Mouse (Mus musculus) MEL (cell line): Measurements from ENCODE around the gene Lrrc3c. TPM values are rescaled to one million over a fixed set of nuclear protein-coding genes. Genes with fewer than 3 reads are reported as not detected.
A peak's percentile ranks its signal among the peaks of the same experiment; 100 is the strongest.

Source experiments
- DNase-seq: peaks from one replicate; pipeline ENCODE4 v3.0.0; 2011; ENCODE audit warnings: low read depth, low spot score
- H3K27ac ChIP-seq: 2 replicates; pipeline ENCODE4 v1.5.1; 2012; ENCODE audit warnings: low read depth, mild to moderate bottlenecking, control low read depth, low read length, moderate library complexity; ENCODE audit not compliant: control insufficient read depth
- H3K27me3 ChIP-seq, 2 experiments: fragments of 150-350 bp in 1 of 2; sonication (generic) in 1 of 2; 2 replicates each; pipeline ENCODE4 v1.6.1; 2012; ENCODE audit warnings: low read length in 2 of 2, mild to moderate bottlenecking in 2 of 2, improper control_type of control experiment in 1 of 2, moderate library complexity in 1 of 2; ENCODE audit not compliant: insufficient read depth in 2 of 2, control insufficient read depth in 1 of 2
- H3K36me3 ChIP-seq, 2 experiments: 2 replicates each; pipeline ENCODE4 v1.6.1; 2012 to 2014; ENCODE audit warnings: low read length in 2 of 2, improper control_type of control experiment in 1 of 2, inconsistent platforms in 1 of 2, mild to moderate bottlenecking in 1 of 2; ENCODE audit not compliant: insufficient read depth in 2 of 2, control insufficient read depth in 1 of 2
- H3K4me1 ChIP-seq, 2 experiments: fragments of 150-350 bp in 1 of 2; sonication (generic) in 1 of 2; 2 replicates each; pipeline ENCODE4 v1.6.1; 2012; ENCODE audit warnings: low read length in 2 of 2, improper control_type of control experiment in 1 of 2, mild to moderate bottlenecking in 1 of 2; ENCODE audit not compliant: insufficient read depth in 2 of 2, control insufficient read depth in 1 of 2
- H3K4me3 ChIP-seq, 2 experiments: fragments of 150-350 bp in 1 of 2; sonication (generic) in 1 of 2; 2 replicates each; pipeline ENCODE4 v1.5.1; 2012; ENCODE audit warnings: low read depth in 2 of 2, low read length in 2 of 2, mild to moderate bottlenecking in 2 of 2, moderate library complexity in 2 of 2, control low read depth in 1 of 2, improper control_type of control experiment in 1 of 2; ENCODE audit not compliant: control insufficient read depth in 1 of 2, insufficient read depth in 1 of 2
- H3K79me2 ChIP-seq: 2 replicates; pipeline ENCODE4 v1.6.1; 2012; ENCODE audit warnings: mild to moderate bottlenecking, low read length, moderate library complexity; ENCODE audit not compliant: control insufficient read depth, poor library complexity, insufficient read depth
- H3K9ac ChIP-seq: 2 replicates; pipeline ENCODE4 v1.6.1; 2012; ENCODE audit warnings: low read depth, mild to moderate bottlenecking, control low read depth, low read length, moderate library complexity; ENCODE audit not compliant: control insufficient read depth, poor library complexity, severe bottlenecking
- H3K9me3 ChIP-seq: fragments of 150-350 bp; sonication (generic); replicated peaks from 2 replicates; pipeline ENCODE4 v1.6.1; 2012; ENCODE audit warnings: mild to moderate bottlenecking, low read length, improper control_type of control experiment, moderate library complexity; ENCODE audit not compliant: insufficient read depth
- BHLHE40 ChIP-seq: IDR thresholded peaks from 2 replicates; pipeline ENCODE4 v1.6.1; 2012; ENCODE audit warnings: low read depth, mild to moderate bottlenecking, inconsistent platforms, low read length, improper control_type of control experiment, borderline replicate concordance
- CHD1 ChIP-seq: IDR thresholded peaks from 2 replicates; pipeline ENCODE4 v1.6.1; 2012; ENCODE audit warnings: low read depth, mild to moderate bottlenecking, inconsistent platforms, low read length, improper control_type of control experiment
- CHD2 ChIP-seq: IDR thresholded peaks from 2 replicates; pipeline ENCODE4 v1.6.1; 2011; ENCODE audit warnings: low read length, improper control_type of control experiment
- E2F4 ChIP-seq: IDR thresholded peaks from 2 replicates; pipeline ENCODE4 v1.6.1; 2011; ENCODE audit warnings: low read depth, low read length, improper control_type of control experiment, borderline replicate concordance
- EP300 ChIP-seq, 2 experiments: IDR thresholded peaks; 2 replicates each; pipeline ENCODE4 v1.6.1; 2011; ENCODE audit warnings: improper control_type of control experiment in 2 of 2, low read length in 2 of 2, low read depth in 1 of 2, mild to moderate bottlenecking in 1 of 2
- ETS1 ChIP-seq: IDR thresholded peaks from 2 replicates; pipeline ENCODE4 v1.6.1; 2012; ENCODE audit warnings: low read depth, mild to moderate bottlenecking, inconsistent platforms, low read length, improper control_type of control experiment, moderate library complexity
- GABPA ChIP-seq: IDR thresholded peaks from 2 replicates; pipeline ENCODE4 v1.6.1; 2012; ENCODE audit warnings: low read depth, mild to moderate bottlenecking, inconsistent platforms, low read length, improper control_type of control experiment, moderate library complexity
- GATA1 ChIP-seq: IDR thresholded peaks from 2 replicates; pipeline ENCODE4 v1.6.1; 2011; ENCODE audit warnings: low read depth, low read length, improper control_type of control experiment
- JUND ChIP-seq: IDR thresholded peaks from 2 replicates; pipeline ENCODE4 v1.6.1; 2011; ENCODE audit warnings: low read depth, mild to moderate bottlenecking, improper control_type of control experiment, low read length
- KAT2A ChIP-seq: conservative IDR thresholded peaks from 2 replicates; pipeline ENCODE4 v1.6.1; 2012; ENCODE audit warnings: low read depth, low read length, improper control_type of control experiment, inconsistent platforms
- MAZ ChIP-seq: IDR thresholded peaks from 2 replicates; pipeline ENCODE4 v1.6.1; 2012; ENCODE audit warnings: low read depth, mild to moderate bottlenecking, inconsistent platforms, low read length, improper control_type of control experiment
- MEF2A ChIP-seq: IDR thresholded peaks from 2 replicates; pipeline ENCODE4 v1.6.1; 2014; ENCODE audit warnings: low read depth, mild to moderate bottlenecking, inconsistent platforms, low read length, improper control_type of control experiment; ENCODE audit not compliant: poor library complexity, insufficient replicate concordance, severe bottlenecking; ENCODE audit errors: extremely low read depth
- MXI1 ChIP-seq: IDR thresholded peaks from 2 replicates; pipeline ENCODE4 v1.6.1; 2011; ENCODE audit warnings: mild to moderate bottlenecking, low read depth, low read length, improper control_type of control experiment
- MYB ChIP-seq: IDR thresholded peaks from 2 replicates; pipeline ENCODE4 v1.6.1; 2011; ENCODE audit warnings: mild to moderate bottlenecking, low read depth, low read length, improper control_type of control experiment
- NRF1 ChIP-seq: IDR thresholded peaks from 2 replicates; pipeline ENCODE4 v1.6.1; 2014; ENCODE audit warnings: low read depth, mild to moderate bottlenecking, inconsistent platforms, low read length, improper control_type of control experiment, moderate library complexity; ENCODE audit not compliant: poor library complexity, insufficient read depth, severe bottlenecking
- POLR2A ChIP-seq, 2 experiments: IDR thresholded peaks; 2 replicates each; pipeline ENCODE4 v1.6.1; 2011 to 2012; ENCODE audit warnings: low read length in 2 of 2, mild to moderate bottlenecking in 2 of 2, control low read depth in 1 of 2, improper control_type of control experiment in 1 of 2, low read depth in 1 of 2, moderate library complexity in 1 of 2; ENCODE audit not compliant: control insufficient read depth in 1 of 2, insufficient read depth in 1 of 2, poor library complexity in 1 of 2
- POLR2AphosphoS2 ChIP-seq: IDR thresholded peaks from 2 replicates; pipeline ENCODE4 v1.6.1; 2011; ENCODE audit warnings: low read length, improper control_type of control experiment
- POLR2AphosphoS5 ChIP-seq: IDR thresholded peaks from 2 replicates; pipeline ENCODE4 v1.6.1; 2012; ENCODE audit warnings: low read depth, borderline replicate concordance, mild to moderate bottlenecking, inconsistent platforms, low read length, moderate library complexity, mixed read lengths
- RCOR1 ChIP-seq: IDR thresholded peaks from 2 replicates; pipeline ENCODE4 v1.6.1; 2012; ENCODE audit warnings: low read depth, mild to moderate bottlenecking, inconsistent platforms, low read length, improper control_type of control experiment
- SIN3A ChIP-seq: IDR thresholded peaks from 2 replicates; pipeline ENCODE4 v1.6.1; 2012; ENCODE audit warnings: low read length, improper control_type of control experiment, inconsistent platforms
- SMC3 ChIP-seq: IDR thresholded peaks from 2 replicates; pipeline ENCODE4 v1.6.1; 2011; ENCODE audit warnings: low read depth, low read length, improper control_type of control experiment
- TAL1 ChIP-seq: IDR thresholded peaks from 2 replicates; pipeline ENCODE4 v1.6.1; 2012; ENCODE audit warnings: mild to moderate bottlenecking, inconsistent platforms, low read length, moderate library complexity, mixed read lengths
- TBP ChIP-seq: IDR thresholded peaks from 2 replicates; pipeline ENCODE4 v1.8.0; 2011; ENCODE audit warnings: low read depth, low read length, improper control_type of control experiment
- TCF12 ChIP-seq: IDR thresholded peaks from 2 replicates; pipeline ENCODE4 v1.6.1; 2014; ENCODE audit warnings: low read depth, mild to moderate bottlenecking, inconsistent platforms, low read length, improper control_type of control experiment, moderate library complexity
- USF1 ChIP-seq: IDR thresholded peaks from 2 replicates; pipeline ENCODE4 v1.6.1; 2014; ENCODE audit warnings: low read depth, mild to moderate bottlenecking, inconsistent platforms, low read length, improper control_type of control experiment, moderate library complexity
- USF2 ChIP-seq, 2 experiments: IDR thresholded peaks; 2 replicates each; pipeline ENCODE4 v1.6.1; 2011 to 2012; ENCODE audit warnings: improper control_type of control experiment in 2 of 2, low read length in 2 of 2, borderline replicate concordance in 1 of 2, inconsistent platforms in 1 of 2, low read depth in 1 of 2, mild to moderate bottlenecking in 1 of 2; ENCODE audit not compliant: insufficient read depth in 1 of 2
- ZKSCAN1 ChIP-seq: IDR thresholded peaks from 2 replicates; pipeline ENCODE4 v1.6.1; 2012; ENCODE audit warnings: low read depth, mild to moderate bottlenecking, inconsistent platforms, low read length, improper control_type of control experiment, moderate library complexity
- ZNF384 ChIP-seq: IDR thresholded peaks from 2 replicates; pipeline ENCODE4 v1.6.1; 2012; ENCODE audit warnings: low read depth, mild to moderate bottlenecking, inconsistent platforms, low read length, improper control_type of control experiment
- polyA plus RNA-seq, 2 experiments: library from polyadenylated mRNA; stranded (reverse) in 1 of 2; unstranded in 1 of 2; fragments of >175 nt in 1 of 2; fragments of >200 nt in 1 of 2; gene quantifications; 2 replicates each; pipeline versions ENCODE4 v1.2.1 to v1.2.4; 2012; ENCODE audit warnings: low replicate concordance in 2 of 2, low read depth in 1 of 2; ENCODE audit not compliant: insufficient read length in 2 of 2, insufficient read depth in 1 of 2, missing spikeins in 1 of 2
- total RNA-seq: library from RNA; depleted of rRNA; stranded (reverse); fragments of 300-350 nt; gene quantifications from 2 replicates; pipeline ENCODE4 v1.2.3, GENCODE M21; 2012

Gene Lrrc3c
- total and polyA plus RNA-seq, 3 experiments: not detected

DNA sequence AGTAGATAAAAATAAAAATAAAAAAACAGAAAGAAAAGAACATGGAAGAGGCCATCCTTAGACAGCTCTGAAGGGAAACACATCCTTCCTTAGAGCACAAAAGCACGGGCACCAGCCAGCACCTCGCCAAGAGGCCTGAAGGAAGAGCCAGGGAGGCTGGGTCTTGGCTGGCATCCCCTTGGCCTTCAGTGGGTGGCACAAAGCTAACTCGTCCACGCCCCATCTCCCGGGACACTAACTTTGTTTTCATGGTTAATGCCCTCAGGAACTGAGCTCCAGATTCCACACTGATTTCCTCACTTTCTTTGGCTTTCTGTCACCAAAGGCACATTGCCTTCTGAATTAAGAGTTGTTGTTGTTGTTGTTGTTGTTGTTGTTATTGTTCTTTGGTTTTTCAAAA is 20.3 kb upstream of the Lrrc3c start:
- H3K79me2 ChIP-seq: no peaks in the 10 kb centered on the region; the same call in 1 of the 2 replicates
- no peak overlapping the region for H3K27ac ChIP-seq
- TF ChIP-seq MYB (no peak), TAL1 (no peak), GABPA (no peak), RCOR1 (no peak), POLR2A (IDR thresholded peaks at IDR 0.05; ENCODE audit: control insufficient read depth in 1 of 2, insufficient read depth in 1 of 2, low read depth in 1 of 2, low read length in 2 of 2, poor library complexity in 1 of 2) (no peak), ZKSCAN1 (no peak), TBP (no peak), POLR2AphosphoS5 (no peak), EP300 (IDR thresholded peaks at IDR 0.05; ENCODE audit: low read depth in 1 of 2, low read length in 2 of 2) (no peak), POLR2AphosphoS2 (no peak), SIN3A (no peak), CHD2 (no peak), MAZ (no peak), TCF12 (no peak), ZNF384 (no peak), USF2 (IDR thresholded peaks at IDR 0.05; ENCODE audit: borderline replicate concordance in 1 of 2, insufficient read depth in 1 of 2, low read depth in 1 of 2, low read length in 2 of 2) (no peak)
- TF ChIP-seq, all 39 proteins: peak for 0
- Histone ChIP-seq H3K27me3 (no peaks in the 10 kb centered on the region), H3K9me3 (no peaks in the 10 kb centered on the region), H3K36me3 (peaks cover 0 to 29% of the 10 kb centered on the region in 2 experiments; a peak in 2 of 4 replicates), H3K9ac (no peak overlapping the region), H3K4me3 (no peak overlapping the region), H3K4me1 (peaks cover 19 to 32% of the 10 kb centered on the region in 2 experiments; a peak in 3 of 4 replicates)
- DNase-seq: no peak

DNA sequence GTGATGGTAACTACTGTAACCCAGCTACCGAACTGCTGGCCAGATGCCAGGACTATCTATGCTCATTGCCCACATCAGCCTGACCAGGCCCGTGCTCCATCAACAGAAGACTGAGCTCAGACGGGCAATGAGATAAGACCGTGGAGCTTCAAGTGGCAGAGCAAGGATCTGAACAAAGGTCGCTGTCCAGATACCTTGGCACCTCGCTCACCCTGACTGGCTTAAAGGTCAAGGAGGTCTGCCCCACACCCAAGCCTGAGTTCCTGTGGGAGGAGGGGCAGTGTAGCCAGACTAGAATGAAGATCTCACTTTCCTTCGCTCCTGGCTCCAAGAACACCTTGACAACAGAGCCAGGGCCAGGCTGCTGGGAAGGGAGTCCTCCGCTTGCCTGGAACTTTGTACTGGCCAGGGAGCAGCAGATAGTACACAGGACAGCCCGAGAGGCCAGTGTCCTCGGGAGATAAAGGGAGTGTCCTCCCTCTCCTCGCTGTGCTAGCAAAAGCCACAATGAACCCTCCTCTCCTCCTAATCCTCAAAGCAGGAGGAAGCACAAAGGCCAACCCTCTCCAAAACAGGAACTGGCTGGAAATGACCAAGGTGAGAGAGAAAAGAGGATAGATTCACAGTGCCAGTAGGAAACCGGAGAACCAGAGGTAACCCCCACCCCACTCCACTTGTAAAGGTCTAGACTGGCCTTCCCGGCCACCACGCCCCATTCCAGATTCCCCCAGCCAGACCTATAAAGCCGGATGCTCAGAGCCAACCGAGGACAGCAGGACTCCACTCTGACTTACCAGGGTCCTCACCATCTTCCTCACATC is 17.6 kb upstream of the Lrrc3c start:
- H3K9me3 ChIP-seq: no peaks in the 10 kb centered on the region
- peaks cover 15% of the 10 kb centered on the region for H3K79me2 ChIP-seq
- H3K9ac ChIP-seq: peak overlapping the region; percentile 70
- peak overlapping the region; percentile 99 for H3K27ac ChIP-seq
- peaks cover 33 to 58% of the 10 kb centered on the region in 2 experiments for H3K4me1 ChIP-seq
- peaks cover 2 to 50% of the 10 kb centered on the region in 2 experiments; a peak in 3 of 4 replicates for H3K36me3 ChIP-seq
- H3K27me3 ChIP-seq: no peaks in the 10 kb centered on the region
- DNase-seq: peak; percentile 91
- peak overlapping the region in 1 of 2 experiments; percentile 17; a peak in 1 of 4 replicates for H3K4me3 ChIP-seq
- TF ChIP-seq SIN3A (peak; percentile 21), POLR2AphosphoS2 (peak; percentile 63), MYB (no peak), ZNF384 (no peak), MEF2A (peak; percentile 10; the same call in 1 of the 2 replicates), TCF12 (peak; percentile 74), KAT2A (no peak), SMC3 (0 out of 2 replicates have a peak, but pooled peaks have one; percentile 1), CHD1 (peak; percentile 85; the same call in 1 of the 2 replicates), MXI1 (no peak; the same call in none of the 2 replicates), NRF1 (no peak), JUND (no peak), USF1 (no peak), RCOR1 (peak; percentile 60; the same call in 1 of the 2 replicates), TAL1 (peak; percentile 85), GATA1 (peak; percentile 84), ZKSCAN1 (no peak), BHLHE40 (peak; percentile 87), E2F4 (no peak), GABPA (no peak), ETS1 (peak; percentile 72)
